Mouse (Mus musculus) MEL (cell line): ENCODE results near the gene Rpia. TPM values are rescaled to one million over a fixed set of nuclear protein-coding genes. Genes with fewer than 3 reads are reported as not detected.

Experiments used
- DNase-seq: peaks from one replicate; pipeline ENCODE4 v3.0.0; 2011; ENCODE audit warnings: low read depth, low spot score
- H3K27ac ChIP-seq: 2 replicates; pipeline ENCODE4 v1.5.1; 2012; ENCODE audit warnings: low read depth, mild to moderate bottlenecking, control low read depth, low read length, moderate library complexity; ENCODE audit not compliant: control insufficient read depth
- H3K27me3 ChIP-seq, 2 experiments: fragments of 150-350 bp in 1 of 2; sonication (generic) in 1 of 2; 2 replicates each; pipeline ENCODE4 v1.6.1; 2012; ENCODE audit warnings: low read length in 2 of 2, mild to moderate bottlenecking in 2 of 2, improper control_type of control experiment in 1 of 2, moderate library complexity in 1 of 2; ENCODE audit not compliant: insufficient read depth in 2 of 2, control insufficient read depth in 1 of 2
- H3K36me3 ChIP-seq, 2 experiments: 2 replicates each; pipeline ENCODE4 v1.6.1; 2012 to 2014; ENCODE audit warnings: low read length in 2 of 2, improper control_type of control experiment in 1 of 2, inconsistent platforms in 1 of 2, mild to moderate bottlenecking in 1 of 2; ENCODE audit not compliant: insufficient read depth in 2 of 2, control insufficient read depth in 1 of 2
- H3K4me1 ChIP-seq, 2 experiments: fragments of 150-350 bp in 1 of 2; sonication (generic) in 1 of 2; 2 replicates each; pipeline ENCODE4 v1.6.1; 2012; ENCODE audit warnings: low read length in 2 of 2, improper control_type of control experiment in 1 of 2, mild to moderate bottlenecking in 1 of 2; ENCODE audit not compliant: insufficient read depth in 2 of 2, control insufficient read depth in 1 of 2
- H3K4me3 ChIP-seq, 2 experiments: fragments of 150-350 bp in 1 of 2; sonication (generic) in 1 of 2; 2 replicates each; pipeline ENCODE4 v1.5.1; 2012; ENCODE audit warnings: low read depth in 2 of 2, low read length in 2 of 2, mild to moderate bottlenecking in 2 of 2, moderate library complexity in 2 of 2, control low read depth in 1 of 2, improper control_type of control experiment in 1 of 2; ENCODE audit not compliant: control insufficient read depth in 1 of 2, insufficient read depth in 1 of 2
- H3K79me2 ChIP-seq: 2 replicates; pipeline ENCODE4 v1.6.1; 2012; ENCODE audit warnings: mild to moderate bottlenecking, low read length, moderate library complexity; ENCODE audit not compliant: control insufficient read depth, poor library complexity, insufficient read depth
- H3K9ac ChIP-seq: 2 replicates; pipeline ENCODE4 v1.6.1; 2012; ENCODE audit warnings: low read depth, mild to moderate bottlenecking, control low read depth, low read length, moderate library complexity; ENCODE audit not compliant: control insufficient read depth, poor library complexity, severe bottlenecking
- H3K9me3 ChIP-seq: fragments of 150-350 bp; sonication (generic); replicated peaks from 2 replicates; pipeline ENCODE4 v1.6.1; 2012; ENCODE audit warnings: mild to moderate bottlenecking, low read length, improper control_type of control experiment, moderate library complexity; ENCODE audit not compliant: insufficient read depth
- BHLHE40 ChIP-seq: IDR thresholded peaks from 2 replicates; pipeline ENCODE4 v1.6.1; 2012; ENCODE audit warnings: low read depth, mild to moderate bottlenecking, inconsistent platforms, low read length, improper control_type of control experiment, borderline replicate concordance
- CHD1 ChIP-seq: IDR thresholded peaks from 2 replicates; pipeline ENCODE4 v1.6.1; 2012; ENCODE audit warnings: low read depth, mild to moderate bottlenecking, inconsistent platforms, low read length, improper control_type of control experiment
- CHD2 ChIP-seq: IDR thresholded peaks from 2 replicates; pipeline ENCODE4 v1.6.1; 2011; ENCODE audit warnings: low read length, improper control_type of control experiment
- CTCF ChIP-seq, 3 experiments: IDR thresholded peaks in 2 of 3; conservative IDR thresholded peaks in 1 of 3; 2 replicates each; pipeline ENCODE4 v1.5.1; 2011 to 2012; ENCODE audit warnings: low read length in 3 of 3, low read depth in 2 of 3, mild to moderate bottlenecking in 2 of 3, improper control_type of control experiment in 1 of 3, inconsistent platforms in 1 of 3, mixed read lengths in 1 of 3, moderate library complexity in 1 of 3; ENCODE audit not compliant: control insufficient read depth in 1 of 3, insufficient read depth in 1 of 3, poor library complexity in 1 of 3, severe bottlenecking in 1 of 3
- EP300 ChIP-seq, 2 experiments: IDR thresholded peaks; 2 replicates each; pipeline ENCODE4 v1.6.1; 2011; ENCODE audit warnings: improper control_type of control experiment in 2 of 2, low read length in 2 of 2, low read depth in 1 of 2, mild to moderate bottlenecking in 1 of 2
- ETS1 ChIP-seq: IDR thresholded peaks from 2 replicates; pipeline ENCODE4 v1.6.1; 2012; ENCODE audit warnings: low read depth, mild to moderate bottlenecking, inconsistent platforms, low read length, improper control_type of control experiment, moderate library complexity
- GABPA ChIP-seq: IDR thresholded peaks from 2 replicates; pipeline ENCODE4 v1.6.1; 2012; ENCODE audit warnings: low read depth, mild to moderate bottlenecking, inconsistent platforms, low read length, improper control_type of control experiment, moderate library complexity
- GATA1 ChIP-seq: IDR thresholded peaks from 2 replicates; pipeline ENCODE4 v1.6.1; 2011; ENCODE audit warnings: low read depth, low read length, improper control_type of control experiment
- HCFC1 ChIP-seq: IDR thresholded peaks from 2 replicates; pipeline ENCODE4 v1.6.1; 2012; ENCODE audit warnings: low read depth, mild to moderate bottlenecking, inconsistent platforms, low read length, improper control_type of control experiment, moderate library complexity
- JUND ChIP-seq: IDR thresholded peaks from 2 replicates; pipeline ENCODE4 v1.6.1; 2011; ENCODE audit warnings: low read depth, mild to moderate bottlenecking, improper control_type of control experiment, low read length
- KAT2A ChIP-seq: conservative IDR thresholded peaks from 2 replicates; pipeline ENCODE4 v1.6.1; 2012; ENCODE audit warnings: low read depth, low read length, improper control_type of control experiment, inconsistent platforms
- MAFK ChIP-seq: IDR thresholded peaks from 2 replicates; pipeline ENCODE4 v1.6.1; 2011; ENCODE audit warnings: low read depth, mild to moderate bottlenecking, low read length, improper control_type of control experiment, borderline replicate concordance
- MXI1 ChIP-seq: IDR thresholded peaks from 2 replicates; pipeline ENCODE4 v1.6.1; 2011; ENCODE audit warnings: mild to moderate bottlenecking, low read depth, low read length, improper control_type of control experiment
- MYB ChIP-seq: IDR thresholded peaks from 2 replicates; pipeline ENCODE4 v1.6.1; 2011; ENCODE audit warnings: mild to moderate bottlenecking, low read depth, low read length, improper control_type of control experiment
- MYC ChIP-seq: IDR thresholded peaks from 2 replicates; pipeline ENCODE4 v1.6.1; 2011; ENCODE audit warnings: low read depth, mild to moderate bottlenecking, low read length, improper control_type of control experiment, moderate library complexity
- NELFE ChIP-seq: IDR thresholded peaks from 2 replicates; pipeline ENCODE4 v1.6.1; 2011; ENCODE audit warnings: low read depth, low read length, improper control_type of control experiment
- POLR2AphosphoS5 ChIP-seq: IDR thresholded peaks from 2 replicates; pipeline ENCODE4 v1.6.1; 2012; ENCODE audit warnings: low read depth, borderline replicate concordance, mild to moderate bottlenecking, inconsistent platforms, low read length, moderate library complexity, mixed read lengths
- RAD21 ChIP-seq: IDR thresholded peaks from 2 replicates; pipeline ENCODE4 v1.6.1; 2011; ENCODE audit warnings: mild to moderate bottlenecking, low read depth, low read length, improper control_type of control experiment
- RCOR1 ChIP-seq: IDR thresholded peaks from 2 replicates; pipeline ENCODE4 v1.6.1; 2012; ENCODE audit warnings: low read depth, mild to moderate bottlenecking, inconsistent platforms, low read length, improper control_type of control experiment
- SIN3A ChIP-seq: IDR thresholded peaks from 2 replicates; pipeline ENCODE4 v1.6.1; 2012; ENCODE audit warnings: low read length, improper control_type of control experiment, inconsistent platforms
- SMC3 ChIP-seq: IDR thresholded peaks from 2 replicates; pipeline ENCODE4 v1.6.1; 2011; ENCODE audit warnings: low read depth, low read length, improper control_type of control experiment
- TBP ChIP-seq: IDR thresholded peaks from 2 replicates; pipeline ENCODE4 v1.8.0; 2011; ENCODE audit warnings: low read depth, low read length, improper control_type of control experiment
- TCF12 ChIP-seq: IDR thresholded peaks from 2 replicates; pipeline ENCODE4 v1.6.1; 2014; ENCODE audit warnings: low read depth, mild to moderate bottlenecking, inconsistent platforms, low read length, improper control_type of control experiment, moderate library complexity
- UBTF ChIP-seq: IDR thresholded peaks from 2 replicates; pipeline ENCODE4 v1.6.1; 2012; ENCODE audit warnings: low read depth, mild to moderate bottlenecking, inconsistent platforms, low read length, improper control_type of control experiment, moderate library complexity, borderline replicate concordance; ENCODE audit not compliant: insufficient read depth
- USF2 ChIP-seq, 2 experiments: IDR thresholded peaks; 2 replicates each; pipeline ENCODE4 v1.6.1; 2011 to 2012; ENCODE audit warnings: improper control_type of control experiment in 2 of 2, low read length in 2 of 2, borderline replicate concordance in 1 of 2, inconsistent platforms in 1 of 2, low read depth in 1 of 2, mild to moderate bottlenecking in 1 of 2; ENCODE audit not compliant: insufficient read depth in 1 of 2
- ZC3H11A ChIP-seq: IDR thresholded peaks from 2 replicates; pipeline ENCODE4 v1.6.1; 2012; ENCODE audit warnings: low read depth, mild to moderate bottlenecking, inconsistent platforms, low read length, improper control_type of control experiment
- ZKSCAN1 ChIP-seq: IDR thresholded peaks from 2 replicates; pipeline ENCODE4 v1.6.1; 2012; ENCODE audit warnings: low read depth, mild to moderate bottlenecking, inconsistent platforms, low read length, improper control_type of control experiment, moderate library complexity
- polyA plus RNA-seq, 2 experiments: library from polyadenylated mRNA; stranded (reverse) in 1 of 2; unstranded in 1 of 2; fragments of >175 nt in 1 of 2; fragments of >200 nt in 1 of 2; gene quantifications; 2 replicates each; pipeline versions ENCODE4 v1.2.1 to v1.2.4; 2012; ENCODE audit warnings: low replicate concordance in 2 of 2, low read depth in 1 of 2; ENCODE audit not compliant: insufficient read length in 2 of 2, insufficient read depth in 1 of 2, missing spikeins in 1 of 2
- total RNA-seq: library from RNA; depleted of rRNA; stranded (reverse); fragments of 300-350 nt; gene quantifications from 2 replicates; pipeline ENCODE4 v1.2.3, GENCODE M21; 2012

The Rpia gene
- total and polyA plus RNA-seq, 3 experiments: 93.4 to 238 (median 180) TPM

- peaks cover 0 to 2% of the 10 kb centered on the region in 2 experiments; a peak in 2 of 4 replicates for H3K4me1 ChIP-seq
- H3K36me3 ChIP-seq: peaks cover 0 to 6% of the 10 kb centered on the region in 2 experiments; a peak in 2 of 4 replicates
- H3K27ac ChIP-seq: peak overlapping the region; percentile 62
- 0 out of 4 replicates have a peak, but pooled peaks cover 0 to 1% of the 10 kb centered on the region in 2 experiments for H3K27me3 ChIP-seq
- no peaks in the 10 kb centered on the region for H3K79me2 ChIP-seq
- H3K9me3 ChIP-seq: no peaks in the 10 kb centered on the region
- peak overlapping the region; percentile 27 to 40 for H3K4me3 ChIP-seq
- peak; percentile 91 for DNase-seq
- peak in 1 of 2 experiments; percentile 43; a peak in 1 of 4 replicates for TF ChIP-seq EP300 (IDR thresholded peaks at IDR 0.05; ENCODE audit: low read depth in 1 of 2, low read length in 2 of 2)
- no peak for TF ChIP-seq RCOR1
- TF ChIP-seq UBTF: no peak
- TF ChIP-seq CHD1: no peak
- peak; percentile 58; the same call in 1 of the 2 replicates for TF ChIP-seq MYC
- TF ChIP-seq CHD2: no peak
- peak; percentile 93 for TF ChIP-seq MAFK
- TF ChIP-seq ZC3H11A: peak; percentile 76
- TF ChIP-seq SIN3A: peak; percentile 75
- peak; percentile 53; the same call in 1 of the 2 replicates for TF ChIP-seq TBP
- 0 out of 2 replicates have a peak, but pooled peaks have one; percentile 12 for TF ChIP-seq NELFE
- no peak for TF ChIP-seq BHLHE40
- TF ChIP-seq SMC3: peak; percentile 93
- TF ChIP-seq MXI1: peak; percentile 17; the same call in 1 of the 2 replicates
- TF ChIP-seq RAD21: peak; percentile 88
- peak; percentile 89 to 95 (median 91) for TF ChIP-seq CTCF (IDR thresholded peaks at IDR 0.05 in 2 of 3, conservative IDR thresholded peaks at IDR 0.05 in 1 of 3; ENCODE audit: control insufficient read depth in 1 of 3, insufficient read depth in 1 of 3, low read depth in 2 of 3, low read length in 3 of 3, poor library complexity in 1 of 3, severe bottlenecking in 1 of 3)
- peak; percentile 83 for TF ChIP-seq GATA1
- peak; percentile 70 for TF ChIP-seq ETS1
- TF ChIP-seq USF2 (IDR thresholded peaks at IDR 0.05; ENCODE audit: borderline replicate concordance in 1 of 2, insufficient read depth in 1 of 2, low read depth in 1 of 2, low read length in 2 of 2): no peak
- TF ChIP-seq TCF12: peak; percentile 31; the same call in 1 of the 2 replicates
- no peak for TF ChIP-seq GABPA
- TF ChIP-seq MYB: no peak
- TF ChIP-seq KAT2A: 0 out of 2 replicates have a peak, but pooled peaks have one; percentile 32
- TF ChIP-seq POLR2AphosphoS5: no peak
- TF ChIP-seq HCFC1: no peak; the same call in 1 of the 2 replicates
- TF ChIP-seq JUND: 0 out of 2 replicates have a peak, but pooled peaks have one; percentile 29
- no peak for TF ChIP-seq ZKSCAN1
- peak overlapping the region; percentile 39 for H3K9ac ChIP-seq
These were observed 19.8 kb upstream of the Rpia start for GRCm38 (mm10) chr6:70811557-70812525.
